Mouse (Mus musculus) spleen, postnatal 36 days (tissue): Measurements from ENCODE around the gene Lyg1.

Experiments
- DNase-seq, 2 experiments: peaks; one replicate each; pipeline ENCODE4 v3.0.0; 2022; ENCODE audit warnings: low spot score in 2 of 2, mixed read lengths in 1 of 2

Lyg1 gene

GRCm38 (mm10) chr1:37954786-37955185, 2.8 kb downstream of the Lyg1 start:
- DNase-seq = no peak

- no peak for DNase-seq
These were observed 8.7 kb downstream of the Lyg1 start for GRCm38 (mm10) chr1:37948906-37949305.

DNA sequence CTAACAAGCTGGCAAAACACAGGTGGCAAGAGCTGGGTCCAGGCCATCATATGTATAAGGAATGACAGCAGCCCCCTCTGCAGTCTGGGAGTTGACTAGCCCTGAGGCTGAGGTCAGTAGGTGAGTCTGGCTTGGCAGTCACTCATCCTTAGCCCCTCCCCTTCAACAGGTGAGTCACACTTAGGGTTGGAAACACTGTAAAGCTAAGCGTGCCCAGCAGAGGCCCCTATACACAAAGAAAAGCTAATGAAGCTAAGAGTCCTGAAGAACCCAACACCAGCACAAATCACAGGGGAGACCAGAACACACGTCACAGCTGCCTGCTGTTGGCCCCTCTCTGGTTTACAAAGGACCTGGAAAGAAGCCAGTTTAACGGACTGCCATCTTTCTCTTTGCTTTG, 25.8 kb downstream of the Lyg1 start:
- no peak for DNase-seq

- no peak for DNase-seq
These were observed 31.6 kb downstream of the Lyg1 start for GRCm38 (mm10) chr1:37925971-37926370.

DNA sequence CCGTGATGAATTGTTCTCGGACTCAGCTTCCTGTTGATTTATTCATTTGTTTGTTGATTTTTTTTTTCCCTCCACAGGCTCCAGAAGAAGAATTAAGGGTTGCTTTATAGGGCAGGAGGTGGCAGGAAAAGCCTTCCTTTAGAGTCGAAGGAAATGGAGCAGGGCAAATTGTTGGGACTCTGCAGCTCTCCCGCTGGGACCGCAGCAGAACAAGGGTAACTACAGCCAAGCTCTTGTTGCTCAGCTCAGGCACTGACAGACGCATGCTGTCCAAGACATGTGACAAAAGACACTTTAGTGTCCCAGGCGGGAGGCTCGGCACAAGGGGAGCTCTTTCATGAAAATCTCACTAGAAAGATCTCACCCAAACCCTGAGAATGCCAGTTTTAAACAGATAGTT, 35.0 kb downstream of the Lyg1 start:
- no peak for DNase-seq

DNA sequence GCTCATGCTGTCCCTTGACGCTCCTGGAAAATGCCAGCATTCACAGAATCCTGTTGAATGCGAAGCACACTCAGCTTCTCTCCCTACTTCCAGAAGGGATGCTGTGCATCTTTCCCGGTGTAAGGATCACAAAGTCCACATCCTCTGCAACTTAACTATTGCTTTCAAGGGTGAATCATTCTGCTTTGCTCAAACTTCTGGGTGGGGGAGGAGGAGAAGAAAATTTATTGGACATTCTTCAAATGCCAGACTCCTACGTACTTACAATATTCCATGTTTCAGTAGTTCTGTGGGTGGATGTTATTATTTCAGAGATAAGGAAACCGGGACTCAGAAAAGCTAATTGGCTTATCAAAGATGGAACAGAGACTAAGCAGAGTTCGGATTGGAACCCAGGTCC, 39.5 kb downstream of the Lyg1 start:
- DNase-seq = no peak

DNA sequence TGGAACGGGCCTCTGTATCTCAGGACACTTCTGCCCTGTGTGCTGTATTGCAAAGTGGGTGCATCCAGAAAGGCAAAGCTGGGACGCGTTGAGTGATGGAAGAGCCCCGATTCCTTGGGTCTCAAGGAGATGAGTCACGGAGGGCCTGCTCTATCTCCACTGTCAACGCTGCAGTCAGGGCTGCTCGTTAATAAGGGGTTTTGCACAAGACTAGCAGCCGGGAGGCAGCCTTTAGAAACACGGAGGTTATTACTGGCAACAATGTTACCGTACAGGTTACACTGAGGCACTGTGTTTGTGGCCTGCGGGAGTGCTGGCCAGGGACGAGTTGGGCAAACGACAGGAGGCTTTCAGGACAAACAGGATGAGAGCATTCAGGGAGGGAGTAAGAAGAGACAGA, 39.9 kb downstream of the Lyg1 start:
- DNase-seq = no peak

DNA sequence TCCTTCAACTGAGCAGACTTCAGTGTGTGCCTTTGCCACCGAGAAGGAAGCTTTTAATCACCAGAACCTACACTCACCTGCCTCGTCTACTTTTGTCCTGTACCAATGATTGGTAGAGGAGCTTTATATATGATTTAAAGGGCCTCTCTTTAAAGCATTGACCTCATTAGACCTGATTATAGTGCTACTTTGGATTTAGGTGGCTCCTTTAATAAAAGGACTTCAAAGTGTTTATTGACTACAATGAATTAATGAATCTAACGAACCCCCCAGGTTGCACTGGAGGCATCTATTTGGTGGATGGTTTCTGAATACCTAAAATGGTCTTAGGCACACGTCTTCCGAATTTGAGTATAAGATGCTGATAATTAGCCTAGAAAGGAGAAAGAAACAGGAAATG, 41.2 kb downstream of the Lyg1 start, which contains the start of gene Lyg2:
Lyg2 (minus strand) TSS at position 101 of the 400 bp plus-strand sequence.
- DNase-seq = no peak

GRCm38 (mm10) chr1:37912751-37913150, 44.8 kb downstream of the Lyg1 start:
- DNase-seq = no peak

DNA sequence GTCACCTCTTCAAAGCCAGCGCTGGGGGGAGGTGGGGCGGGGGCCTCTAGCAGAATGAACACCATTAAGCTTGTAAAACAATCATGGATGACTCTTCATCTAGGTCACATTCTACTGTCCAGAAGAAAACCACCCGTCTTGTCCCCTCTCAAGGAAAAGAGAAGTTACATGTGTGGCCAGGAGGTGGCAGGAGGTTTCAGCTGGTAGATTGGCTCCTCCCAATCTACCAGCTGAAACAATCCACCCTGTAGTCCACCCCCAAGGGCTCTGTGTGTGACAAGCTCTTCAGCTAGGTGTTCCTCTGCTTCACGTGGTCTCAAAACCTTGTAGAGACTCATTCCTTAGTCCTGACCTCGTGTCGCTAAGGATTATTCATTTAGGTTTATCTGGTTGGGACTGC, 54.4 kb downstream of the Lyg1 start:
- no peak for DNase-seq

GRCm38 (mm10) chr1:37900288-37900687, 57.3 kb downstream of the Lyg1 start:
- DNase-seq = no peak

- no peak for DNase-seq
These were observed 57.7 kb downstream of the Lyg1 start for GRCm38 (mm10) chr1:37899816-37900215.
